Comparison of ENCODE assay signal across 27 mouse cellular contexts in genomic region chr2:28409566-28409965, GRCm38 (mm10). TPM values are rescaled to one million over a fixed set of nuclear protein-coding genes. Genes with fewer than 3 reads are reported as not detected.
DNase-seq lines count a peak whose midpoint lies in the region; TF ChIP-seq lines count a peak whose summit lies in the region.
"Had no signal": no experiment of that assay in that cellular context is flagged by ENCODE, and none has a peak within 500 bp of the region (broad histone marks: within the 10 kb centered on the region; RNA-seq: fewer than 3 reads in every experiment).

No protein-coding gene starts in this region.

- no peaks in the 10 kb centered on the region for H3K36me3 ChIP-seq in kidney, adult 2 months (ENCODE audit: control insufficient read depth, insufficient read depth, low read length)
- H3K36me3 ChIP-seq: embryonic facial prominence, embryonic 12.5 days; forebrain, embryonic 12.5 days; heart, embryonic 12.5 days; limb, embryonic 10.5 days; liver, embryonic 15.5 days had no signal

- H3K27me3 ChIP-seq in kidney, adult 2 months (replicated peaks; ENCODE audit: control insufficient read depth, insufficient read depth, low read length) = no peaks in the 10 kb centered on the region
- H3K27me3 ChIP-seq: embryonic facial prominence, embryonic 12.5 days; forebrain, embryonic 12.5 days; liver, embryonic 15.5 days had no signal

- 67% methylated on average over 3 of the region's 3 CpGs for WGBS in kidney, adult 2 months

- peak; percentile 21 for DNase-seq in embryo, embryonic 11 days
- DNase-seq in embryo, embryonic 10.5 days (ENCODE audit: low spot score) = no peak
- no peak for DNase-seq in left cerebral cortex, adult 2 months (ENCODE audit: extremely low spot score in 1 of 2, low spot score in 2 of 2)
- no peak for DNase-seq in left cerebral cortex, adult 18-20 months (ENCODE audit: low spot score in 2 of 2)
- DNase-seq in brain, embryonic 14.5 days (ENCODE audit: low read depth) = peak; percentile 59
- DNase-seq in mesoderm, embryonic 11.5 days (ENCODE audit: low read depth, low spot score) = peak; percentile 40
- DNase-seq in kidney, adult 18-20 months = no peak
- no peak for DNase-seq in kidney, adult 2 months
- DNase-seq: adrenal gland, postnatal 25 days; cerebellum, adult 9-10 months; gastrocnemius, postnatal 25 days; heart, adult 18-20 months; heart, postnatal 10 days; kidney, postnatal 4 days; layer of hippocampus, adult 9-11 months; liver; lung, postnatal 4 days; right cerebral cortex, postnatal 25 days; spleen, adult 18-20 months had no signal

- H3K27ac ChIP-seq in left cerebral cortex, adult 2 months = peak overlapping the region; percentile 53
- H3K27ac ChIP-seq in kidney, adult 2 months (ENCODE audit: insufficient read depth, low read depth, low read length) = no peak overlapping the region
- H3K27ac ChIP-seq: embryonic facial prominence, embryonic 12.5 days; forebrain, embryonic 12.5 days; limb, embryonic 10.5 days; liver, embryonic 15.5 days had no signal

- H3K4me3 ChIP-seq in left cerebral cortex, adult 2 months = no peak overlapping the region
- H3K4me3 ChIP-seq in kidney, adult 2 months (ENCODE audit: insufficient read depth, low read depth, low read length) = no peak overlapping the region
- H3K4me3 ChIP-seq: embryonic facial prominence, embryonic 12.5 days; forebrain, embryonic 12.5 days; heart, embryonic 12.5 days; limb, embryonic 10.5 days; liver, embryonic 15.5 days; myocyte had no signal

- H3K4me1 ChIP-seq in kidney, adult 2 months (ENCODE audit: control insufficient read depth, insufficient read depth, low read length) = no peaks in the 10 kb centered on the region
- H3K4me1 ChIP-seq: embryonic facial prominence, embryonic 12.5 days; liver, embryonic 15.5 days had no signal

- no peak for TF ChIP-seq POLR2A in brain, embryonic 14.5 days (IDR thresholded peaks at IDR 0.05; ENCODE audit: borderline replicate concordance, extremely low read depth, insufficient read depth, insufficient read length, poor library complexity, severe bottlenecking)
- TF ChIP-seq POLR2A in kidney, adult 2 months (IDR thresholded peaks at IDR 0.05; ENCODE audit: low read depth, low read length) = no peak

- TF ChIP-seq CTCF in left cerebral cortex, adult 2 months (IDR thresholded peaks at IDR 0.05) = no peak
- TF ChIP-seq CTCF in brain, embryonic 14.5 days (IDR thresholded peaks at IDR 0.05; ENCODE audit: borderline replicate concordance, extremely low read depth, insufficient read depth, insufficient read length) = no peak
- TF ChIP-seq CTCF in kidney, adult 2 months (conservative IDR thresholded peaks at IDR 0.05; ENCODE audit: insufficient read depth, insufficient read length, low read depth, low read length) = no peak

- intact Hi-C loops in left cerebral cortex, adult 2 months (cut with DNase I) = no loop called here

RNA-seq across cellular contexts. Expression of gene Ppp1r26, which starts 37.0 kb away (rescaled TPM):
- 10 to 100 TPM; 27.9 TPM for total RNA-seq in left cerebral cortex, adult 2 months (2021)
- 10 to 100 TPM; 27.1 to 27.2 TPM for total RNA-seq in left cerebral cortex, adult 18-20 months (2021)
- 18.9 and 28.3 TPM in 2 replicates for polyA plus RNA-seq in brain, embryonic 14.5 days (2012; rRNA removed)
- 4.2 and 4.9 TPM in 2 replicates for polyA plus RNA-seq in kidney, adult 2 months (2012; rRNA removed)
- polyA plus RNA-seq: myocyte had no signal

RNA-seq across cellular contexts. Expression of gene 1700007K13Rik, which starts 56.6 kb away (rescaled TPM):
- 1 to 10 TPM; 4.2 TPM for total RNA-seq in left cerebral cortex, adult 2 months (2021)
- 1 to 10 TPM; 4.4 to 5.2 TPM for total RNA-seq in left cerebral cortex, adult 18-20 months (2021)
- polyA plus RNA-seq in brain, embryonic 14.5 days (2012; rRNA removed) = 1.3 and 2.1 TPM in 2 replicates
- polyA plus RNA-seq in kidney, adult 2 months (2012; rRNA removed) = 0.86 and 1.3 TPM in 2 replicates
- total RNA-seq: gastrocnemius, postnatal 25 days; megakaryocyte-erythroid progenitor cell, adult 5-6 weeks had no signal
- polyA plus RNA-seq: intestine, postnatal 0 days; liver, embryonic 15.5 days had no signal

RNA-seq across cellular contexts. Expression of gene Mrps2, which starts 58.3 kb away (rescaled TPM):
- 10 to 100 TPM; 36.1 to 36.8 TPM for total RNA-seq in left cerebral cortex, adult 2 months (2021)
- 10 to 100 TPM; 37.3 to 40.1 TPM for total RNA-seq in left cerebral cortex, adult 18-20 months (2021)
- 50.3 and 61.5 TPM in 2 replicates for polyA plus RNA-seq in brain, embryonic 14.5 days (2012; rRNA removed)
- polyA plus RNA-seq in kidney, adult 2 months (2012; rRNA removed) = 65.7 and 72.7 TPM in 2 replicates

Comparison
In these comparisons a context has a peak if more than half of its experiments do, and no peak if none do; other contexts are left out.
1. DNase-seq: peak in embryo, embryonic 11 days (single experiment), brain, embryonic 14.5 days (single experiment) and mesoderm, embryonic 11.5 days (single experiment); none in embryo, embryonic 10.5 days (single experiment), left cerebral cortex, adult 2 months (0 of 2), left cerebral cortex, adult 18-20 months (0 of 2), kidney, adult 18-20 months (single experiment) and kidney, adult 2 months (single experiment).